Mouse (Mus musculus) kidney, adult 18-20 months (tissue): ENCODE data around the gene Sst.
"Not testable (repeated sequence)": the region's sequence is repeated elsewhere in the genome, so short reads cannot be mapped to it uniquely, and the experiment has no call there.

Source experiments
- DNase-seq: peaks from one replicate; pipeline ENCODE4 v3.0.0; 2021

The Sst gene

DNA sequence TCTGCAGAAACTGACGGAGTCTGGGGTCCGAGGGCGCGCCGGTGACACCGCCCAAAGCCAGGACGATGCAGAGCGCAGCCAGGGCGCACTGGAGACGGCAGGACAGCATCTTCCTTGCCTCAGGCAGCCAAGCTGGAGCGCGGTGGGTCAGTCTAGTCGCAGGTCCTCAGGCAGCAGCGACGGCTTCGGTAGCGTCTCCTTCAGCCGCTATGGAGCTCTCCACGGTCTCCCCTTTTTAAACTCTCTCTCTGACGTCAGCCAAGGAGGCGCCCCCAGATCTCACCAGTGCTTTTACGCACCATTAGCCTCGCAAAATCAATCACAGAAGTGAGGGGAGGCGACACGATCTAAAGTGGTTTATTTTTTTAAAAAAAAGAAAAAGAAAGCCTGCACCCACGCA, at the start of gene Sst:
Gene Sst, minus strand, starts transcription at position 323 of the 400 bp plus-strand sequence.
- no peak for DNase-seq

DNA sequence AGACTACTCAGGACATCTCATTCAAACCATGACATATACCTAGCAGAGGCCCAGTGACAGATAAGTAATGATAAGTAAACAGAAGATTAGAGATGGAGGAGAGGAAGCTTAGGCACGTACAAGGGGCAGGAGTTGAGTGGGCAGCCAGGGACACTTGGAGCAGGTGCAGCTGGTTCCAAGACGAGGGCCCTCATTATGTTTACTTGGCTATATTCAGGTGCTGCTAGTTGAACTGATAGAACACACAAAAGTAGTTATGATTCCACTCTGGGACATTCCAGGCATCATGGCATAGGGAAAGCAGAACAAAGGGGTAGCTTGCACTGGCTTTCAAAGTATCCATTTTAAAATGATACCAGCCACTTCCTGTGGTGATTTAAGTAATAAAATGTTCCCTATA, 43.6 kb upstream of the Sst start:
- no peak for DNase-seq

DNA sequence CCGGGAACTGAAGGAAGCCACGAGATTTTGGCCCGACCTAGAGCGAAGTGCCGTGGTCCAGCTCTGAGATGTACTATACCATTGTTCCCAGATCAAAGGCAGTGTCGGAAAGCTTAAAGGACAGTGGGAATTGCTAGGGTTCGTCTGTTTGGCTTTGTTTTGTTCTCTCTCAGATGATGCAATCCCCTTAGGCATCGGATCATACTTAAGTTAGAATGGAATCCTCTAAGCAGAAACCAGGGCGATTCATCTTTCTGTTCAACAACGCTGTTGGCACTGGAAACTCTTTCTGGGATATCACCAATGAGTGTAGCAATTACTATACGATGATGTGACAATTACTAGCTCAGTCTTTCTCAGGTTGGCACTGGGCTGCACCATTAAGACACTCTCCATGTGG, 41.5 kb upstream of the Sst start, which contains the start of gene Rtp2:
Gene Rtp2, minus strand, starts transcription at position 101 of the 400 bp plus-strand sequence.
- DNase-seq: no peak

DNA sequence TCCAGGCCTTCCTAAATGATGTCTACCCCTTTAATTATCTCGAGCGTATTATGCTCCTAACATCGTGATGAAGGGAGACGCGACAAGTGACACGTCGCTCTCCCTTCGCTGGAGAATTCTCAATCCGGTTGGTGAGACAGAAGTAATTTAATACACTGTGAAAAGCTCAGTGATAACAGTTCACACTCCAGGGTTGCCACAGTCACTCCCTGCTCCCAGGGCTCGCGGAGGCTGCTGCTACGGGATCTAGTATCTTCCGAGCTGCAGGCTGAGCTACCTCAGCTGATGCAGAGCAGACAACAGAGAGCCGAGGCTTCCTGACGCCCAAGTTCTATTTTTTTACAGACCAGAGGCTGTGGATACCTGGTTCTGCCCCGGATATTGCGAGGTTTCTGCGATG, 40.5 kb upstream of the Sst start:
- DNase-seq: no peak

GRCm38 (mm10) chr16:23930426-23931073, 39.8 kb upstream of the Sst start:
- DNase-seq: no peak

GRCm38 (mm10) chr16:23927301-23928114, 36.8 kb upstream of the Sst start:
- no peak for DNase-seq

DNA sequence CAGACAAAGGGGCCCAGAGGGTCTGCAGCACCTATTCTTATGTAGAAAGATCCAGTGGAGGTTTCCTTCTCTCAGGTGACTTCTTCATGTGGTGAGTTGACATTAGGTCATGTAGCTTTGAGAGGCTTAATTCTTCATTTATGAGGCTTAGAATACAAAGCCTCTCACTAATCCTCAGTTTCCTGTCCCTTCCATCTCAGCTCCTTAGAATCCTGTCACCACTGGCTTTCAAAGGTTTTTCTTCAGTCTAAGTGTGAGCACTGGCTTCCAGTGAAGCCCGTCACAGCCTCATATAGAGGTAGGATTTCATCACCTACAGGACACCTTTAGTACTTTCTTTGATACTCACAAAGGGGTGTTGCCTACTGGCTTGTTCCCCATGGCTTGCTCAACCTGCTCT, 32.1 kb upstream of the Sst start:
- no peak for DNase-seq

- DNase-seq: no peak
Observed at GRCm38 (mm10) chr16:23921697-23922096, 30.9 kb upstream of the Sst start.

GRCm38 (mm10) chr16:23919418-23919817, 28.7 kb upstream of the Sst start:
- DNase-seq: no peak

- no peak for DNase-seq
Observed at GRCm38 (mm10) chr16:23913401-23913800, 22.6 kb upstream of the Sst start.

GRCm38 (mm10) chr16:23912741-23913140, 22.0 kb upstream of the Sst start:
- DNase-seq: no peak

DNA sequence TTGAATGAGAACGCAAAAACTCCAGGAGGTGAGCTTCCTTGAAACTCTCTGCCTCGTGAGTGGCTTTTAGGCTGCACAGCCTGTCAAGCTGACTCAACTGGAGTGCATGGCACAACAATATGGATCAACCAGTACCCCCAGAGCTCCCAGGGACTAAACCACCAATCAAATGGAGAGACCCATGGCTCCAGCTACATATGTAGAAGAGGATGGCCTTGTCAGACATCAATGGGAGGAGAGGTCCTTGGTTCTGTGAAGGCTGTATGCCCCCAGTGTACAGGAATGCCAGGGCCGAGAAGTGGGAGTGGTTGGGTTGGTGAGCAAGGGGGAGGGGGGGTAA, 18.2 kb upstream of the Sst start:
- not testable (repeated sequence) for DNase-seq

DNA sequence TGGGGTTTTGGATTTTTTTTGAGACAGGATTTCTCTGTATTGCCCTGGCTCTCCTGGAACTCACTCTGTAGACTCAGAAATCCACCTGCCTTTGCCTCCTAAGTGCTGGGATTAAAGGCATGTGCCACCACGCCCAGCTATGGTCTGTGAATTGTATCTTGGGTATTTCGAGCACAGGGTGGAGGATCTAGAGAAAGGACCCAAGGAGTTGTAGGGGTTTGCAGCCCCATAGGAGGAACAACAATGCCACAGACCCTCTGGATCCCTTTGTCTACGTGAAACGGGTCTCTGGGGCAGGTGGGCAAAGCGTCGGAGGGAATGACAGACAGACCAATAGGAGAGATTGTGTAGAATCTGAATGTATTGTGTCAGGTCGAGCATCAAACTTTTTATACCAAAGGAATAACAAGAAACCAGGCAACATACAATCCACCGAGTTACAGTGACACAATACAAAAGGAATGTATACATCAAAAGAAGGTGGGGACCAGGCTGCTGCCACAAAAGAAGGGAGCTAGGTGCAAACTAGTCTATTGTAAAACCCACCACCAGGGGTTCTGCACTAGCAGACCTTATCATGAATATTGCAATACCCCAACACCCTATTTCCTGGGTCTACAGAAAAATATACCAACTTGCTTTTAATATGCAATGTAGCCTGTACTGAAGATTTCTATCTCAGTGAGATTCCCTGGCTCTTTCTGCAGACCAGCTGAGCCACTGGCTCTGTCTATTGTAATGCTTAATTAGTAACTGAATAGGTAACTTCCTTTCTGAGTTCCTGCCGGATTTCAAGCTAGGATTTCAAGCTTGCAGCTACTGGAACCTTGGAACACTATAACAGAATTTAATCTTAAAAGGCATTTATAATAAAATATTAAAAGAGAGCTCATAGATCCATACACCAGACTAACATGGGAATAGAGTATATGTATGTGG, 17.6 kb upstream of the Sst start:
- DNase-seq: not testable (repeated sequence)

DNA sequence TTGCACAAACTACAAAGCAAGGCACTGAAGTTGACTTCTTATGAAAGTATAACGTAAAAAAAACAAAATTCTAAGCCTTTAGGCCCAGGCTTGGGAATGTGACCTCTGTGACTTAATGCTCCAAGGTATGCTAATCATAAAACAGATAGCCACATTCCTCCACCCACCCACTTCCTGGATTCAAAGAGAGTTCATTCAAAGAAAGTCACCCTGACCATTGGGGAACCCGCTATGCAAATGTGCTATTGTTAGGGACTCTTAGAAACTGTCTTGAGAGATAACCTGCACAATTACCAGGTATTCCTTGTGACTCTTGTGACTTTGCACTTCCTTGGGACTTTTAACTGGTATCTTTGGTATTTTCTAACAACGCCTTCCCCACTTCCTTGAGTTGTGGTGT, 15.8 kb upstream of the Sst start:
- not testable (repeated sequence) for DNase-seq

- no peak for DNase-seq
Observed at GRCm38 (mm10) chr16:23901411-23901810, 10.7 kb upstream of the Sst start.

GRCm38 (mm10) chr16:23900061-23900460, 9.3 kb upstream of the Sst start:
- no peak for DNase-seq

- DNase-seq: peak; percentile 78
Observed at GRCm38 (mm10) chr16:23898840-23899239, 8.1 kb upstream of the Sst start.

DNA sequence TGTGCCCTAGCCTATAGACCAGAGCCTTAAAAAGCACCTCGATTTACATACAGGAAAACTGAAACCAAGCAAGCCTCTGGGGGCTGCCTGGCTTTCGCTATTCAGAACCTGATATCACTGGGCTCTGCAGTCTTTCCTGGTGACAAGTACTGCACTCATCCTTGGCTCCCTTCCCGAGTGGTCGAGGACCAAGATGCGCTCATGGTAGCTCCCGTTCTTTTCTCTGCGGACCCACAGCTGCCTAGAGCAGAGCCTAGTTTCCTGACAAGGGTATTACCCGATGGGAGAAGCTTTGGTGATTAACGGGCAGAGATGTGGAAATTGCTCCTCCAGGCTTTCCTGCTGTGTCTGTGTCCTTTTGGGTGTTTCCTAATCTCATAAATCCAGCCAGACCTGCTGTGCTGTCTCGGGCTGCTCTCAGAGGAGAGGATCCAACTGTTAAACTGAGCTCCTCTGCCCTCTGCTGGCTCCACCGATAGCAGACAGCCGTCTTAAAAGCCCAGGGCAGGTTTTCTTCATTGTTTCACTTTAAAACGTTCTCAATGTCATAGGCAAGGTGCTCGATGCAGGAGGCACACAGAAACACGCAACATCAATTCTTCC, 7.3 kb upstream of the Sst start:
- DNase-seq: peak; percentile 71

DNA sequence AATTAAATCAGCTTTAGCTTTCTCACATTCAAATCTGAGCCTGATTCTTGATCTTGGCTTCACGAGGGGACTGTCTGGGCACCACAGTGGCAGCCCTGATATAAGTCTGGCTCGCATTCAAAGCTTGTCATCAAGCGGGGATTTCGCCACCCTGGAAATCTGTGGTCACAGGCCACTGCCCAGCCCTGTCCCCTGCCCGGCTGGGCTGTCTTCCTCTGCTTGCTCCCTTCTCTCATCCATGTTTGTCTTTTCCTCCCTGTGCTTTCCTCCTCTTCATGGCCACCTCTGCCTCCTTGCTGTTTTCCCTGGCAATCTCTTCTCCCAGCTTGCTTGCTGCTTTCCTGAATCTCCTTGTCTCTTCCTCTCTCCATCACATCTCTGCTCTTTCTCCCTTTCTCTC, 6.7 kb upstream of the Sst start:
- no peak for DNase-seq

- no peak for DNase-seq
Observed at GRCm38 (mm10) chr16:23895135-23895534, 4.4 kb upstream of the Sst start.

DNA sequence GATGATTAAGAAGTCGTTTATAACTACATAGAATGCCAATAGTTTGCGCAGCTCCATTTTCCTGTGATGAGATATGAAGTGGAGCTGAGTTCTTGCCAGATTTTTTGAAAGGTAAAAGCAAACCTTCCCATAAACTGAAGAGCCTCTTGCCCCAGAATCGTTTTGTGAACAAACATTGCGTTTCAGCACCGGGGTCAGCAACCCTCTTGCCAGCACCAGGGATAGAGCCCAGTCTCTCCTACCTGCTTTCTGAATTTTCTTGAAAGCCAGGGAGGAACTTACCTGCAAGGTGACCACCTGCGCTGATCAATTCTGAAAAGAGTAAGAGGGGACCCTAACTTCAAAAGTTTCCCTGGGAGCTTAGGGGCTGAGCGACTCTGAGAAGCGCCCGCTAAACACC, 607 bp downstream of the Sst start:
- DNase-seq: no peak

DNA sequence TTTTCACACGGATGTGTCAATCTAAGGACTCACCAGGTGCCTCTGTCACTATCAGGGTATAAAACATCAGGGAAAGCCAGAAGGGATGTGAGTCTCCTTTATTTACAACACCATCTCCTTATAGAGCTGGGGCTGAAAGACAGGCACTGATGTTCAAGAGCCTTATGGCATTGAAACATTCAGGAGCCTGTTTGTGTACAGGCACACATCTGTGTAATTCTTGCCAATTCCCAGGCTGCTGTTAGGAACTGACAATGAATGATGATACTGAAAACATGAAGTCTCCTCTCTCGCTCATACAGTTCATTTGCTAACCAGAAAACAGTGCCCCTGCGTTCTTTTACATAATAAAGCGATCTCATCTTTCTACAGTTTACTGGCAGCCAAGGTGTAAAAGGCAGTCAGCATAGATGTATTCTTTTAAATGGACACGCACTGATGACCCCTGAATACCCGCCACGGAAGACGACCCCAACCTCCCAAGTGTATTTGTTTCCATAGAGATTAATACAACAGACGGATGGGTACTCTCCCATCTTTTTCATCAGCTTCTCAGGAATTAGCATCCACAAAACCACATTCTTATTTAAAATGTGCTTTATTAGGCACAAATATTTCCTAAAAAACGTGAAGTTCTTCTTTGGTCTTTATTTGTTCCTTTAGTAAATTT, 2.7 kb downstream of the Sst start:
- no peak for DNase-seq
